Mouse (Mus musculus) myocyte (in vitro differentiated cells): ENCODE measurements around the gene Elovl6. TPM values are rescaled to one million over a fixed set of nuclear protein-coding genes. Genes with fewer than 3 reads are reported as not detected.

Source experiments
- H3K27me3 ChIP-seq: one replicate; pipeline ENCODE4 v1.6.1; 2011; ENCODE audit not compliant: control insufficient read depth, insufficient read depth, insufficient read length
- H3K36me3 ChIP-seq: one replicate; pipeline ENCODE4 v1.6.1; 2011; ENCODE audit not compliant: control insufficient read depth, insufficient read depth
- H3K4me2 ChIP-seq: one replicate; pipeline ENCODE4 v1.6.1; 2011; ENCODE audit warnings: low read depth, control low read depth
- H3K4me3 ChIP-seq: one replicate; pipeline ENCODE4 v1.5.1; 2011; ENCODE audit warnings: mild to moderate bottlenecking, control low read depth, moderate library complexity
- H3K79me2 ChIP-seq: one replicate; pipeline ENCODE4 v1.6.1; 2011; ENCODE audit not compliant: control insufficient read depth, insufficient read depth
- H3ac ChIP-seq: one replicate; pipeline ENCODE4 v1.6.1; 2011; ENCODE audit not compliant: control insufficient read depth, insufficient read length
- CEBPB ChIP-seq: IDR thresholded peaks from 2 replicates; pipeline ENCODE4 v1.6.1; 2011; ENCODE audit warnings: mild to moderate bottlenecking, moderate library complexity; ENCODE audit not compliant: poor library complexity, insufficient read depth, severe bottlenecking
- E2F4 ChIP-seq: IDR thresholded peaks from one replicate; pipeline ENCODE4 v1.6.1; 2011; ENCODE audit warnings: mild to moderate bottlenecking, control low read depth, moderate library complexity; ENCODE audit not compliant: insufficient read depth
- MAX ChIP-seq: IDR thresholded peaks from one replicate; pipeline ENCODE4 v1.6.1; 2011; ENCODE audit warnings: low read depth, mild to moderate bottlenecking, control low read depth
- MYOD1 ChIP-seq, 3 experiments: IDR thresholded peaks; one replicate each; pipeline ENCODE4 v1.6.1; 2011; ENCODE audit warnings: control low read depth in 2 of 3, low read depth in 2 of 3, mild to moderate bottlenecking in 2 of 3, moderate library complexity in 1 of 3; ENCODE audit not compliant: insufficient read length in 2 of 3, control insufficient read depth in 1 of 3
- MYOG ChIP-seq, 3 experiments: IDR thresholded peaks; one replicate each; pipeline ENCODE4 v1.6.1; 2011; ENCODE audit warnings: control low read depth in 2 of 3, low read depth in 2 of 3, mild to moderate bottlenecking in 2 of 3; ENCODE audit not compliant: insufficient read length in 2 of 3, control insufficient read depth in 1 of 3, insufficient read depth in 1 of 3
- POLR2A ChIP-seq: IDR thresholded peaks from one replicate; pipeline ENCODE4 v1.6.1; 2011; ENCODE audit warnings: low read depth, mild to moderate bottlenecking, control low read depth, moderate library complexity; ENCODE audit not compliant: insufficient read length
- POLR2AphosphoS2 ChIP-seq: IDR thresholded peaks from one replicate; pipeline ENCODE4 v1.6.1; 2011; ENCODE audit warnings: low read depth, control low read depth; ENCODE audit not compliant: insufficient read length
- REST ChIP-seq: IDR thresholded peaks from one replicate; pipeline ENCODE4 v1.6.1; 2011; ENCODE audit warnings: mild to moderate bottlenecking, control low read depth, moderate library complexity; ENCODE audit not compliant: insufficient read depth, insufficient read length
- SRF ChIP-seq: IDR thresholded peaks from one replicate; pipeline ENCODE4 v1.6.1; 2011; ENCODE audit warnings: low read depth; ENCODE audit not compliant: control insufficient read depth, insufficient read length
- TCF12 ChIP-seq: IDR thresholded peaks from one replicate; pipeline ENCODE4 v1.6.1; 2011; ENCODE audit warnings: mild to moderate bottlenecking, control low read depth; ENCODE audit not compliant: poor library complexity, insufficient read depth, severe bottlenecking
- TCF3 ChIP-seq: IDR thresholded peaks from one replicate; pipeline ENCODE4 v1.6.1; 2011; ENCODE audit warnings: low read depth, control low read depth; ENCODE audit not compliant: insufficient read length
- USF1 ChIP-seq: IDR thresholded peaks from one replicate; pipeline ENCODE4 v1.6.1; 2011; ENCODE audit warnings: low read depth, mild to moderate bottlenecking, control low read depth, moderate library complexity
- polyA plus RNA-seq: library from polyadenylated mRNA; unstranded; fragments of >200 nt; fragmentation: generic; extraction: Trizol; gene quantifications from one replicate; pipeline ENCODE4 v1.2.1, GENCODE M21; 2012; ENCODE audit warnings: missing spikeins

Elovl6 gene
- polyA plus RNA-seq, 1 experiment, result 6.8 TPM

- TF ChIP-seq TCF3, result no peak
- TF ChIP-seq USF1, result no peak
- no peak for TF ChIP-seq TCF12
- no peak for TF ChIP-seq POLR2AphosphoS2
- TF ChIP-seq REST, result no peak
- TF ChIP-seq SRF, result no peak
- no peak for TF ChIP-seq MYOG (IDR thresholded peaks at IDR 0.05; ENCODE audit: control insufficient read depth in 1 of 3, insufficient read depth in 1 of 3, insufficient read length in 2 of 3, low read depth in 2 of 3)
- no peak for TF ChIP-seq E2F4
- no peak for TF ChIP-seq MYOD1 (IDR thresholded peaks at IDR 0.05; ENCODE audit: control insufficient read depth in 1 of 3, insufficient read length in 2 of 3, low read depth in 2 of 3)
- no peak for TF ChIP-seq POLR2A
- TF ChIP-seq CEBPB, result no peak
- TF ChIP-seq MAX, result no peak
- no peak overlapping the region for H3ac ChIP-seq
These were observed 125.6 kb downstream of the Elovl6 start for GRCm38 (mm10) chr3:129657775-129658174.

GRCm38 (mm10) chr3:129658776-129659175 is 126.6 kb downstream of the Elovl6 start:
- Histone ChIP-seq H3K27me3 (no peaks in the 10 kb centered on the region), H3ac (no peak overlapping the region), H3K4me2 (no peak overlapping the region), H3K79me2 (no peaks in the 10 kb centered on the region), H3K4me3 (no peak overlapping the region), H3K36me3 (no peaks in the 10 kb centered on the region)
- TF ChIP-seq POLR2AphosphoS2, result no peak
- no peak for TF ChIP-seq E2F4
- TF ChIP-seq CEBPB, result no peak
- TF ChIP-seq USF1, result no peak
- no peak for TF ChIP-seq MAX
- TF ChIP-seq MYOD1 (IDR thresholded peaks at IDR 0.05; ENCODE audit: control insufficient read depth in 1 of 3, insufficient read length in 2 of 3, low read depth in 2 of 3), result no peak
- no peak for TF ChIP-seq POLR2A
- TF ChIP-seq TCF12, result no peak
- TF ChIP-seq TCF3, result no peak
- TF ChIP-seq SRF, result no peak
- no peak for TF ChIP-seq REST
- TF ChIP-seq MYOG (IDR thresholded peaks at IDR 0.05; ENCODE audit: control insufficient read depth in 1 of 3, insufficient read depth in 1 of 3, insufficient read length in 2 of 3, low read depth in 2 of 3), result no peak

More at GRCm38 (mm10) chr3:129657775-129658174, 125.6 kb downstream of the Elovl6 start:
- Histone ChIP-seq H3K79me2 (no peaks in the 10 kb centered on the region), H3K36me3 (no peaks in the 10 kb centered on the region), H3K4me2 (no peak overlapping the region), H3K27me3 (no peaks in the 10 kb centered on the region), H3K4me3 (no peak overlapping the region)

GRCm38 (mm10) chr3:129663906-129664305 is 131.8 kb downstream of the Elovl6 start:
- no peaks in the 10 kb centered on the region for H3K79me2 ChIP-seq
- H3K4me3 ChIP-seq, result no peak overlapping the region
- H3ac ChIP-seq, result no peak overlapping the region
- no peak for TF ChIP-seq SRF
- TF ChIP-seq E2F4, result no peak
- no peak for TF ChIP-seq POLR2A
- TF ChIP-seq CEBPB, result no peak
- TF ChIP-seq USF1, result no peak
- TF ChIP-seq POLR2AphosphoS2, result no peak
- no peak for TF ChIP-seq TCF12
- no peak for TF ChIP-seq TCF3
- TF ChIP-seq MYOG (IDR thresholded peaks at IDR 0.05; ENCODE audit: control insufficient read depth in 1 of 3, insufficient read depth in 1 of 3, insufficient read length in 2 of 3, low read depth in 2 of 3), result no peak
- no peak for TF ChIP-seq MAX
- TF ChIP-seq MYOD1 (IDR thresholded peaks at IDR 0.05; ENCODE audit: control insufficient read depth in 1 of 3, insufficient read length in 2 of 3, low read depth in 2 of 3), result no peak
- no peak for TF ChIP-seq REST
- no peaks in the 10 kb centered on the region for H3K27me3 ChIP-seq
- H3K4me2 ChIP-seq, result no peak overlapping the region
- H3K36me3 ChIP-seq, result no peaks in the 10 kb centered on the region

GRCm38 (mm10) chr3:129675923-129676322 is 143.8 kb downstream of the Elovl6 start:
- H3K27me3 ChIP-seq, result no peaks in the 10 kb centered on the region
- H3K4me2 ChIP-seq, result no peak overlapping the region
- no peaks in the 10 kb centered on the region for H3K79me2 ChIP-seq
- H3K4me3 ChIP-seq, result no peak overlapping the region
- no peaks in the 10 kb centered on the region for H3K36me3 ChIP-seq
- TF ChIP-seq MYOD1 (IDR thresholded peaks at IDR 0.05; ENCODE audit: control insufficient read depth in 1 of 3, insufficient read length in 2 of 3, low read depth in 2 of 3) (no peak), MAX (no peak), CEBPB (no peak), REST (no peak), MYOG (IDR thresholded peaks at IDR 0.05; ENCODE audit: control insufficient read depth in 1 of 3, insufficient read depth in 1 of 3, insufficient read length in 2 of 3, low read depth in 2 of 3) (no peak), TCF12 (no peak), POLR2AphosphoS2 (no peak)
- no peak overlapping the region for H3ac ChIP-seq

GRCm38 (mm10) chr3:129680258-129680657 is 148.1 kb downstream of the Elovl6 start:
- Histone ChIP-seq H3K4me3 (no peak overlapping the region), H3K27me3 (no peaks in the 10 kb centered on the region), H3K79me2 (no peaks in the 10 kb centered on the region), H3K36me3 (no peaks in the 10 kb centered on the region), H3ac (no peak overlapping the region), H3K4me2 (no peak overlapping the region)
- TF ChIP-seq POLR2AphosphoS2 (no peak), MYOG (IDR thresholded peaks at IDR 0.05; ENCODE audit: control insufficient read depth in 1 of 3, insufficient read depth in 1 of 3, insufficient read length in 2 of 3, low read depth in 2 of 3) (no peak), TCF12 (no peak), USF1 (no peak), SRF (no peak), MAX (no peak), POLR2A (no peak), E2F4 (no peak), REST (no peak), CEBPB (no peak), MYOD1 (IDR thresholded peaks at IDR 0.05; ENCODE audit: control insufficient read depth in 1 of 3, insufficient read length in 2 of 3, low read depth in 2 of 3) (no peak), TCF3 (no peak)
